Mouse (Mus musculus): ENCODE results near the gene Lemd1.

DNA sequence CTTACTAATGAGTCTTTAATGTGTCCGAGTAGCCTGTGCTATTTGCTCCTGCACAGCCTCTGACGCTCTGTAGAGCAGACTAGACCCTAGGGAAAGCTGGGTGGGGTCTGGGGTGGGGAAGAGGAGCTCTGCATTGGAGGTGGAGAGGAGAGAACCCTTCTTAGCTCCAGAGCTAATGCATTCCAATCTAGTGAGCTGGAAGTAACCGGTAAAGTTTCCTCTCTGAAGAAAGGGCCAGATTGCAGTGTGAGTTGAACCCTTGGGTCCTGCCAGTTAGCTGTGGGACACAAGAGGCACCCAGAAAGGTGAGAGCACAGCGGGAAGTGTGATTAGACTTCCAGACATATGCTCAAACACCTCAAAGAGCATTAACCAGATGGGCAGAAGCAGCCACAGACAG is 100.5 kb downstream of the Lemd1 start:
- no peak for TF ChIP-seq CTCF (IDR thresholded peaks at IDR 0.05; ENCODE audit: low read depth, low read length)
- no peak for TF ChIP-seq POLR2A (IDR thresholded peaks at IDR 0.05; ENCODE audit: extremely low read depth, insufficient read depth, low read length)
